Mouse (Mus musculus): ENCODE data around the gene Cyp2c69. TPM values are rescaled to one million over a fixed set of nuclear protein-coding genes. Genes with fewer than 3 reads are reported as not detected.

Gene Cyp2c69
- polyA plus RNA-seq, 1 experiment from 2014 or later, result not detected

Other genes starting within 250 kb of the Cyp2c69 start
- not detected in 2 replicates for gene Cyp2c67, start 237.7 kb downstream of the Cyp2c69 start, polyA plus RNA-seq (2015; fragmentation: Nextera tagmentation; extraction: Ambion mirVana)
- 0.20 and 2.5 TPM in 2 replicates for gene Cyp2c68, start 145.7 kb downstream of the Cyp2c69 start, polyA plus RNA-seq (2015; fragmentation: Nextera tagmentation; extraction: Ambion mirVana)
- gene Cyp2c40, start 74.0 kb downstream of the Cyp2c69 start, polyA plus RNA-seq (2015; fragmentation: Nextera tagmentation; extraction: Ambion mirVana), result not detected in 2 replicates
- not detected in 2 replicates for gene Cyp2c37, start 105.6 kb upstream of the Cyp2c69 start, polyA plus RNA-seq (2015; fragmentation: Nextera tagmentation; extraction: Ambion mirVana)
- gene Cyp2c54, start 187.0 kb upstream of the Cyp2c69 start, polyA plus RNA-seq (2015; fragmentation: Nextera tagmentation; extraction: Ambion mirVana), result not detected in 2 replicates
- not detected in 2 replicates for gene Cyp2c50, start 202.9 kb upstream of the Cyp2c69 start, polyA plus RNA-seq (2015; fragmentation: Nextera tagmentation; extraction: Ambion mirVana)